Mouse (Mus musculus): Measurements from ENCODE around the gene Flrt1.

DNA sequence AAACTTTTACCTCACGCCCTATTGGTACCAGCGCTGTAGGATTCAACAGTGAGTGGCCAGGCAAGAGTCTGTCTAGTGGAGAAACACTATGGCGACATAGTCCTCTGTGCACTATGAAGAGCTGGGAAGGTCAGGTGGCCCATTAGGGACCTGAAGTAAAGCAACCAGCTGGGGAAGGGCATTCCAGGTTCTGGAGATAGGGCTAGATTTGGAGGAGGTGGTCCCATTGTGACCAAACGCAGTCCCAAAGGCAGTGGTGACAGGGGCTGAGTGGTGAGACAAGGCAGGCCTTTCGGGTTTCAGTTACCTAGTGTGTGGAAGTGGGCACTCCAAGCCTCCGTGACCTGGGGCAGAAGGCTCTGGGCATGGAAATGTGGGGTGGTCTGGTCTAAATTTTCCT, 47.0 kb downstream of the Flrt1 start:
- TF ChIP-seq EP300 (IDR thresholded peaks at IDR 0.05; ENCODE audit: insufficient read depth, low read depth, low read length) = no peak
- no peak for TF ChIP-seq POLR2A (IDR thresholded peaks at IDR 0.05; ENCODE audit: insufficient read depth, low read depth, low read length)
